Mouse (Mus musculus): ENCODE data around the gene Serp1.

DNA sequence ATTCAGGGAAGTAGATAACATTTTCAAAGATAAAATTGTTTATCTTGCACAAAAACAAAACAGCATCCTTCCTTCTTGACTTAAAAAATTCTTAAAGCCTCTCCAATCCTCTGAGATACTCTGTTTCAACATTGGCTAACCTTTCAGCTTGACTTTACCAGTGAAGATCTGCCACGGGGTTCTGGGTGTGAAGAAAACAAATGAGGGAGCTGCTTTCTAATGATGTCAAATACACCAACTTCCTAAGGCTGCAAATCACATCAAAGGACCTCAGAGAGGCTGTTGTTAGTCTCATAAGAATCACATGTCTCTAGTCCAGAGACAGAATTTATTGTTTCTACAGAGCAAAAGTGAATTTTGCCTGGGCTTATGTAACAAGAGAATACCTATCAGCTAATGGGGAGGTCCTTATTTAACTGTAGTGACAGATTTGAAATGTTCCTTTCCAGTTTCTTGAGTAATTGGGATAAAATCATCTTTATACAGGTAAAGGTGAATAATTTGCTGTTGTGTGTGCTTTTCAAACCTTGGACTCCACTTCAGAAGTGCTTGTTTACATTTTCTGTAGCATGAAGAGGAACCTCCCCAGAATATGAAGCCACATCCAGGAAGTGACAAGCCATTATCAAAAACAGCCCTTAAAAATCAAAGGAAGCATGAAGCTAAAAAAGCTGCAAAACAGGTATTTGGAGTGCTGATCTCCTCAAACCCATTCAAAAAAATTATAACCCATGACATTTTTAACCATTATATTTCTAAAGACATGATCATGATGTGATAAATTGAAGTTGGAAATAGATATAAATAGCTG is 26.5 kb upstream of the Serp1 start:
- TF ChIP-seq CTCF (IDR thresholded peaks at IDR 0.05; ENCODE audit: insufficient read depth, low read depth, low read length) (no peak), POLR2A (IDR thresholded peaks at IDR 0.05; ENCODE audit: insufficient read depth, low read depth, low read length) (no peak)
